Mouse (Mus musculus) hindbrain, embryonic 11.5 days (tissue): ENCODE results near the gene Zscan26. TPM values are rescaled to one million over a fixed set of nuclear protein-coding genes. Genes with fewer than 3 reads are reported as not detected.
"Not testable (repeated sequence)": the region's sequence is repeated elsewhere in the genome, so short reads cannot be mapped to it uniquely, and the experiment has no call there.

Experiments used
- ATAC-seq: fragments of 200-750 bp; cut with Nextera tagmentation; 2 replicates; pipeline ENCODE4 v1.8.0; 2017; ENCODE audit warnings: mild to moderate bottlenecking, moderate TSS enrichment, moderate library complexity; ENCODE audit not compliant: low FRiP score
- DNase-seq: peaks from one replicate; pipeline ENCODE4 v3.0.0-alpha.2; 2015; ENCODE audit warnings: low spot score
- H3K27ac ChIP-seq: fragments of 300-500 bp; sonication (generic); 2 replicates; pipeline ENCODE4 v1.5.1; 2014; ENCODE audit warnings: mild to moderate bottlenecking, low read depth, low read length
- H3K27me3 ChIP-seq: fragments of 300-500 bp; sonication (generic); 2 replicates; pipeline ENCODE4 v1.6.1; 2014; ENCODE audit warnings: mild to moderate bottlenecking, low read length, moderate library complexity, mixed read lengths; ENCODE audit not compliant: control insufficient read depth, insufficient read depth
- H3K36me3 ChIP-seq: fragments of 300-500 bp; sonication (generic); 2 replicates; pipeline ENCODE4 v1.6.1; 2014; ENCODE audit warnings: mild to moderate bottlenecking, low read length, moderate library complexity, mixed read lengths; ENCODE audit not compliant: control insufficient read depth, insufficient read depth
- H3K4me1 ChIP-seq: fragments of 300-500 bp; sonication (generic); replicated peaks from 2 replicates; pipeline ENCODE4 v1.6.1; 2014; ENCODE audit warnings: low read length, mixed read lengths; ENCODE audit not compliant: control insufficient read depth, insufficient read depth
- H3K4me2 ChIP-seq: fragments of 300-500 bp; sonication (generic); replicated peaks from 2 replicates; pipeline ENCODE4 v1.6.1; 2014; ENCODE audit warnings: mild to moderate bottlenecking, low read depth, low read length
- H3K4me3 ChIP-seq: fragments of 300-500 bp; sonication (generic); 2 replicates; pipeline ENCODE4 v1.5.1; 2014; ENCODE audit warnings: low read depth, low read length
- H3K9ac ChIP-seq: fragments of 300-500 bp; sonication (generic); 2 replicates; pipeline ENCODE4 v1.6.1; 2014; ENCODE audit warnings: low read depth, low read length
- H3K9me3 ChIP-seq: fragments of 300-500 bp; sonication (generic); 2 replicates; pipeline ENCODE4 v1.6.1; 2016; ENCODE audit warnings: low read length; ENCODE audit not compliant: control insufficient read depth
- WGBS: fragments of 180-500 bp; shearing (Covaris S2); extraction: QIAGEN DNeasy Blood & Tissue Kit; methylation state at CpG from one replicate; pipeline ENCODE4 v1.1.7; 2014; 5-methylcytosine and 5-hydroxymethylcytosine counted together
- microRNA counts: library from miRNA; unstranded; fragments of <30 nt; microRNA quantifications from one replicate; lab custom pipeline; 2015
- polyA plus RNA-seq: library from polyadenylated mRNA; unstranded; fragments of >200 nt; fragmentation: Nextera tagmentation; extraction: Ambion mirVana; gene quantifications from 2 replicates; pipeline ENCODE4 v1.2.1, GENCODE M21; 2014

Gene Zscan26
- polyA plus RNA-seq, 1 experiment from 2014 or later, result 21.0 TPM

GRCm38 (mm10) chr13:21401636-21402286 lies 51.8 kb downstream of the Zscan26 start:
- H3K4me2 ChIP-seq, result peak overlapping the region; percentile 64
- H3K36me3 ChIP-seq, result no peaks in the 10 kb centered on the region
- H3K27ac ChIP-seq, result no peak overlapping the region
- H3K9ac ChIP-seq, result peak overlapping the region; percentile 90
- H3K4me1 ChIP-seq, result no peaks in the 10 kb centered on the region
- WGBS, result 16% methylated on average over 12 of the region's 12 CpGs
- ATAC-seq (peak; percentile 55), DNase-seq (peak; percentile 13)
- no peaks in the 10 kb centered on the region for H3K9me3 ChIP-seq
- H3K4me3 ChIP-seq, result peak overlapping the region; percentile 80
- H3K27me3 ChIP-seq, result no peaks in the 10 kb centered on the region

- Histone ChIP-seq H3K4me1 (no peaks in the 10 kb centered on the region), H3K9ac (peak overlapping the region; percentile 90), H3K27ac (no peak overlapping the region), H3K4me2 (peak overlapping the region; percentile 64), H3K27me3 (no peaks in the 10 kb centered on the region), H3K4me3 (peak overlapping the region; percentile 80), H3K9me3 (no peaks in the 10 kb centered on the region), H3K36me3 (no peaks in the 10 kb centered on the region)
- 82% methylated on average over 3 of the region's 3 CpGs for WGBS
- ATAC-seq, result no peak
- DNase-seq, result no peak
Measured at GRCm38 (mm10) chr13:21401166-21401565, 52.4 kb downstream of the Zscan26 start.

- DNase-seq, result no peak
- H3K9ac ChIP-seq, result no peak overlapping the region
- H3K4me2 ChIP-seq, result no peak overlapping the region
- H3K27ac ChIP-seq, result no peak overlapping the region
- peaks cover 9% of the 10 kb centered on the region for H3K36me3 ChIP-seq
- whole genome bisulfite sequencing, result 95% methylated on average over 2 of the region's 2 CpGs
- no peaks in the 10 kb centered on the region for H3K4me1 ChIP-seq
- H3K9me3 ChIP-seq, result no peaks in the 10 kb centered on the region
- H3K27me3 ChIP-seq, result no peaks in the 10 kb centered on the region
- no peak overlapping the region for H3K4me3 ChIP-seq
- no peak for ATAC-seq
Measured at GRCm38 (mm10) chr13:21397486-21397885, 56.0 kb downstream of the Zscan26 start.

GRCm38 (mm10) chr13:21396048-21396447 lies 57.5 kb downstream of the Zscan26 start:
- H3K36me3 ChIP-seq, result peaks cover 14% of the 10 kb centered on the region
- H3K27me3 ChIP-seq, H3K9ac ChIP-seq, H3K4me2 ChIP-seq, DNase-seq, H3K27ac ChIP-seq, H3K9me3 ChIP-seq, ATAC-seq, H3K4me1 ChIP-seq, H3K4me3 ChIP-seq: not testable (repeated sequence)
- 97% methylated on average over 9 of the region's 18 CpGs for WGBS

- Histone ChIP-seq H3K4me3 (no peak overlapping the region), H3K27ac (no peak overlapping the region), H3K36me3 (peaks cover 18% of the 10 kb centered on the region), H3K9me3 (no peaks in the 10 kb centered on the region), H3K4me1 (no peaks in the 10 kb centered on the region), H3K9ac (no peak overlapping the region), H3K4me2 (no peak overlapping the region), H3K27me3 (no peaks in the 10 kb centered on the region)
- WGBS, result 97% methylated on average over 6 of the region's 6 CpGs
- DNase-seq, result no peak
- no peak for ATAC-seq
Measured at GRCm38 (mm10) chr13:21395623-21396022, 57.9 kb downstream of the Zscan26 start.

GRCm38 (mm10) chr13:21395211-21395610 lies 58.3 kb downstream of the Zscan26 start:
- 97% methylated on average over 1 of the region's 1 CpGs for WGBS
- H3K36me3 ChIP-seq, result peaks cover 19% of the 10 kb centered on the region

More at GRCm38 (mm10) chr13:21395211-21395610, 58.3 kb downstream of the Zscan26 start:
- Histone ChIP-seq H3K4me3 (no peak overlapping the region), H3K9ac (no peak overlapping the region), H3K27me3 (no peaks in the 10 kb centered on the region), H3K4me1 (no peaks in the 10 kb centered on the region), H3K4me2 (no peak overlapping the region), H3K9me3 (no peaks in the 10 kb centered on the region), H3K27ac (no peak overlapping the region)
- DNase-seq (no peak), ATAC-seq (no peak)

MicroRNAs within 50 kb of the gene (microRNA counts, 519-probe panel; counts per million panel counts)
- microRNA mmu-miR-1896 (lab: Ali Mortazavi, UCI), result not detected

Other genes starting within 250 kb of the Zscan26 start
- not detected in 2 replicates for gene Gpx5, start 161.0 kb downstream of the Zscan26 start, polyA plus RNA-seq
- 0.32 TPM in 1 of 2 replicates, not detected in the other for gene Gpx6, start 141.6 kb downstream of the Zscan26 start, polyA plus RNA-seq
- not detected in 2 replicates for gene Olfr1367, start 106.8 kb downstream of the Zscan26 start, polyA plus RNA-seq
- 18.7 and 20.3 TPM in 2 replicates for gene Zscan12, start 90.9 kb downstream of the Zscan26 start, polyA plus RNA-seq
- 84.8 and 90.5 TPM in 2 replicates for gene Zkscan3, start 51.0 kb downstream of the Zscan26 start, polyA plus RNA-seq
- gene Pgbd1, start 12.7 kb downstream of the Zscan26 start, polyA plus RNA-seq, result 5.9 and 6.0 TPM in 2 replicates
- gene Nkapl, start 14.8 kb upstream of the Zscan26 start, polyA plus RNA-seq, result 2.5 and 3.4 TPM in 2 replicates
- gene Zkscan4, start 25.2 kb upstream of the Zscan26 start, polyA plus RNA-seq, result 5.2 and 5.9 TPM in 2 replicates
- not detected in 2 replicates for gene Gm10065, start 25.7 kb upstream of the Zscan26 start, polyA plus RNA-seq
- 0.23 and 0.35 TPM in 2 replicates for gene AK157302, start 41.5 kb upstream of the Zscan26 start, polyA plus RNA-seq
- 3.7 and 5.1 TPM in 2 replicates for gene Gm11273, start 47.7 kb upstream of the Zscan26 start, polyA plus RNA-seq
- 9.8 and 11.0 TPM in 2 replicates for gene Zkscan8, start 77.4 kb upstream of the Zscan26 start, polyA plus RNA-seq
- gene Olfr1366, start 89.1 kb upstream of the Zscan26 start, polyA plus RNA-seq, result 0.05 and 0.25 TPM in 2 replicates
- 0.17 TPM in 1 of 2 replicates, not detected in the other for gene Olfr1535, start 106.2 kb upstream of the Zscan26 start, polyA plus RNA-seq
- gene Olfr1364, start 128.0 kb upstream of the Zscan26 start, polyA plus RNA-seq, result not detected in 2 replicates
- gene Olfr1362, start 160.3 kb upstream of the Zscan26 start, polyA plus RNA-seq, result not detected in 2 replicates
- not detected in 2 replicates for gene Olfr11, start 188.8 kb upstream of the Zscan26 start, polyA plus RNA-seq
- not detected in 2 replicates for gene Olfr1361, start 209.7 kb upstream of the Zscan26 start, polyA plus RNA-seq
- gene Olfr1360, start 223.7 kb upstream of the Zscan26 start, polyA plus RNA-seq, result not detected in 2 replicates
- not detected in 2 replicates for gene Olfr1359, start 244.4 kb upstream of the Zscan26 start, polyA plus RNA-seq